Mouse (Mus musculus): ENCODE results near the gene Urah.

Gene Urah

DNA sequence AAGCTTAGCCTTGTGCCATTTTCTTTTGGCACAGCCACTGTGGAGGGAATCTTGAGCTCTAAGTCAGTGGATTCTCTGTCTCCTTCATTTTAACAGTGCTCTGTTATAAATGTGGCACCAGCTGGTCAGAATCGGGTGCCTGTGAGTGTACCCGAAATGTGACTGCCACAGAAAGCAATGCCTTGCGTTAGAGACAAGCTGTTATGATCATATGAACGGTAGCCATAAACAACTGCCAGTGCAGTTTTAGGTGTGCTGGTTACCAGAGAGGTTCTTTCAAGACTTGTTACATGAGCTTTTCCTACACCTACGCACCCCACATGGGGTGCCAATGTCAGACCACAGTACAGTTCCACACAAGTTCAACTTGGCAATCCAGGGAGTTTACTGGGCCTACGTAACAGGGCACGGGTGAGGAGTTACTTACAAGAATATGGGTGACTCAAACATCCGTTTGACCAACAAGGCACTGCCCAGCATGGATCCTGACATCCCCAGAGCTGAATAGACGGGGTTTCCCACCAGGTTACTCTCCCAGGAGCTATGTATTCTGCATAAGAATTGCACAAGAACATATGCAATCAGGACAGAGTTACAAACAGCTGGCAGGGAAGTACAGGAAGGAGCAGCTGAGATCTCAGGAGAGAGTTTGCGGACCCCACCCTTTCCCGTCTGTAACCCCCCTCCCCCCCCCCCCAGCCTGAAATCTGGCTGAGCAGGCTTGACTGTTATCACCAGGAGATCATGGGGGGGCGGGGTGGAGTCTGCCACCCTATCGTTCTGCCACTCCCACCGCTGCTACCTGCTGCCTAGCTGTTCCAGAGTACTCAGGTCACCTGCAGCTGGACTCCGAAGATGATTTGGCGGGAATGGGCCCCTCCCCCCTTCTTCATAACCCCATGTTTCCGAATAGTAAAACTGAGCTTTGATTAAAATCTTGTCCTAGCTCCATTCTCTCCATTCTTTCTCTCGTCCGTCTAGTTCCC is 6.2 kb downstream of the Urah start:
- no peak for DNase-seq

DNA sequence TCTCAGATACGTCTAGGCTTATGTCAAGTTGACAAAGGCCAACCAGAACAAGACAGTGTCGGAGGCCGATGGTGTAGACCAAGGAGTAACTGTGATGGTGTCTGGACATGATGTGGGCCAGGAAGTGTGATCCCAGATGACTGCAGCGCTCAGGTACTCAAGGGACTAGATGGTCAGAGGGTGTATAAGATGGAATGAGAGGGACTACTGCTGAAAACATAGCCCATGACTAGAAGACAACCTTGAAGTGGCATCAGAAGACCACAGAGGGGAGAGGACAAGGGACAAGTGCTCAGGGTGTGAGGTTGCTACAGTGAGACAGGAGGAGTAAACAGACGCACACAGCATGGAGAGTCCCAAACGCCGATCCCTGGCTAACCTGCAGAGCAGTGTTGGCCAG is 9.0 kb downstream of the Urah start:
- DNase-seq: no peak

- DNase-seq: peak; percentile 91
Measured at GRCm38 (mm10) chr7:140844905-140845665, 10.3 kb downstream of the Urah start, which contains the start of gene Scgb1c1. Scgb1c1 (plus strand) TSS chr7:140845547.

- DNase-seq: no peak
Measured at GRCm38 (mm10) chr7:140845683-140846082, 10.9 kb downstream of the Urah start.

- DNase-seq: no peak
Measured at GRCm38 (mm10) chr7:140846676-140847075, 11.9 kb downstream of the Urah start.

DNA sequence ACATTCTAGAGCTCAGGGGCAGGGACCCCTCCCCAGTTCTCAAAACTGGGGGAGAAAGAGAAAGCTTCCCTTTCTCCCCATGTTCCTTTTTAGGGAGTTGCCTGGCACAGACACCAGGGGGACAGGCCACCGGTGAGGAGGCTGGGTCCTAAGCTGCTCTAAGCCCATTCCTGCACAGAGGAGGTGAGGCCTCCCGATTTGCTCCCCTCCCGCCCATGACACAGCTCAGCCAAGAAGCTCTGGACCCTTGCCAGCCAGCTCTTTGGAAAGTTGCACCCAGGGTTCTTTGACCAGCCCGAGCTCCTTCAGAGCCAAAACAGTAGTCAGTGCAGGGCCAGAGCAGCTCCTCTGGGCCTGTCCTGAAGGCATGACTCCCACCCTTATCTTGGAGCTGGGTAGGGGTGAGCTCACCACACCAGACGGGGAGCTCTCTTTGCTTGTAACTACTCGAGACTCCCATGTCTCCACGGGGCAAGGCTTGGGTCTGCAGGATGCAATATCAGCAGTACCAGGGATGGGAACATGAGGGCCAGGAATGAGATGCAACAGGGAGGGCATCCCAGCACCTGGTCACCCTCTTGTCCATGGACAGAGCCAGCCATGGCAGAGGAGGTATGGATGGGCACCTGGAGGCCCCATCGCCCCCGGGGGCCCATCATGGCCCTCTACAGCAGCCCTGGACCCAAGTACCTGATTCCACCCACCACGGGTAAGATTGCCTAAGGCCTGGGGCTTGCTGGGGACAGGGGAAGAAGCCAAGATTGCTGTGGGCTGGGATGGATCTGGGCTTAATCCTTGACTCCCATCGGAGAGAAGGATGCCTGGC is 13.2 kb downstream of the Urah start, which contains the start of gene Odf3:
TSS of gene Odf3 (plus strand) at position 51 of the 826 bp plus-strand sequence.
- no peak for DNase-seq

- DNase-seq: no peak
Measured at GRCm38 (mm10) chr7:140848591-140848990, 13.8 kb downstream of the Urah start.

DNA sequence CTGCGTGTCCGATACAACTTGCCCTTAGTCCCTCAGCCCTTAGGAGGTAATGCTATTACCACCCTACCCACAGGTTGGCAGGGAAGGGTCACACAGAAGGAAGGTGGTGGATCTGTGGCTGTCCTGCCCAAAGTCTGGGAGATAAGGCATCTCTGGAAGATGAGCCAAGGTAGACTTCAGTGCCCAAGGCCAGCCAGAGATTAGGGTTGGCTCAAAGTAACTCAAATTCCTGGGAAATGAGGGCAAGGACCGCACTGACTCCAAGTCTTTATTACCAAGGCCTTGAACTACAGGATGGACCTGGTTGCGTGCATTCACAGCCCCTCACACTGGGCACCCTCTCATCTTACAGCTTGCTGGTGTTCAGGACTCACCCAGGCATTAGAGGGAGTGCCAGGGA is 17.1 kb downstream of the Urah start:
- no peak for DNase-seq

DNA sequence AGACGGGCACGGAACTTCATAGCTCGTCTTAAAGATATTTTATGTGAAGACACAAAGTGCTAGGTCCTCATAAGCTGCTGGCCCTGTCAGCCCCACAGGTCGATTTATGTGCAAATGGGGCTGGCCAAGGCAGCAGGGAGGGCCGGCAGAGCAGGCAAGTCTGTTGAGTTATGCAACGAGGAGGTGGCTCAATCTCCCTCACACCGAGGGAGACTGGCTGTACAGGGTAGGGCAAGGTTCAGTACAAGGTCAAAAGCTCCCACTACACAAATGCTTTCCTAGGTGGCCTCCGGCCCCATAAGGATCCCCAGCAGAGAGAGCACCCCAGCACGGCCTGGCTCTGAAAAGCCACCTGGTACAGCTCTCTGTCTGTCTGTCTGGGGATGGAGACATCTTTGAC is 18.6 kb downstream of the Urah start:
- no peak for DNase-seq

DNA sequence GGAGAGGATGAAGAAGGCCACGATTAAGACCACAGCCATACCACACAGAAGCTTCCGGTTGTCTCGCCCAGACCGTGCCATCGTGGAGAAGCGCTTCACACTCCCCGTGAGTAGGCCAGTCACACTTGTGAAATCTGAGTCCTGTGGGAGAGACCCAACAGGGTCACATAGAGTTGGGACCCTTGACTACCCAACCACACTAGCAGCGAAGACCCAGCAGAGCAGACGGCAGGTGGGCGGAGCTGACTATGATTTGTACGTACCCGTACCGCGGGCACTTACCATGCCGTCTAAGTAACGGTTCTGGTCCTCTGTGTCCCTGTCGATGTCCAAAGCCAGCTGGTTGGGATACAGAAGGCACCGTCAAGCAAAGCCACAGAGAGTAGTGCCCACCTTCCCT is 19.7 kb downstream of the Urah start:
- no peak for DNase-seq

GRCm38 (mm10) chr7:140855181-140855580 is 20.4 kb downstream of the Urah start:
- DNase-seq: no peak

DNA sequence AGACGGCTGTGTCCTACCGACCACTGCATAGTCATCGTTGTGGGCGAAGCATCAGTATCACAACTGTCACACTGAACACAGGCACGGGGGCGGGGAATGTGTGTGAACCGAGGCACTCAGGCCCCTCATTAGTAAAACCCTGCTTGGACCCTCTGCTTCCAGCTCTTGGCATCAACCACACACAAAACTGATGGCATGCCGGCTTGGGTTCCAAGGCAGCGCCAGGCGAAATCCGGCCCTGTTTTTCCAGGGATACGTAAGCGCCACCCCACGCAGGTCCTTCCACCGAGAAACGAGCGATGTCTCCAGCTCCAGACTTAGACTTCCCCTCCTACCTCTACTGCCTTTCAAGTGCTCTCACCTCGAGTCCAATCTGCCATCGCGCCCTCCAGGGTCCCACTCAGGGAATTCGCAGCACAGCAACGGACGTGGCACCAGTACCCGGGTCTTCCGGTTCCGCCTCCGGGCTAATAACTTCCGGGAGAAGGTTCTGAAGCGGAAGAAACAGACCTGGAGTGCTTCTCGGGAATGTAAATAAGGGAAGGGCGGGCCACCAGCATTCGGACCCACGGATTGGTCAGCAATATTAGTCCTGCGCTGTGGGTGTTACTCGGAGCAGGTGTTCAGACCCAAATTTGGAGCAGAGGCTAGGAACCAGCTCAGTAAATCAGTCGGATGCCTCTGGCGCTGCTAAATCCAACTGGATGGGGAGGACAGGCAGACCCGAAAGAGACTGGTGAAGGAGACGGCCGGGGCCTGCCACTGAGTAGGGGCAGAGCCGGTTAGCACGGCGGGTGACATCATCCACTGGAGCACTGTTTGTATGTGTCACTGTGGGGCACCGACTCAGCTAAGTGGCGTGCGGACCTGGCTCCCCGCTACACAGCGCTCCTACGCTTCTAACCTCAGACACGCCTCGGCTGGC is 21.3 kb downstream of the Urah start, which contains the start of gene Gm45785:
TSS of gene Gm45785 (minus strand) at position 472 of the 925 bp plus-strand sequence.
- peak; percentile 94 for DNase-seq

- peak; percentile 86 for DNase-seq
Measured at GRCm38 (mm10) chr7:140856785-140857549, 22.1 kb downstream of the Urah start, which contains the start of gene Ric8a. Ric8a (plus strand) TSS chr7:140856957.

DNA sequence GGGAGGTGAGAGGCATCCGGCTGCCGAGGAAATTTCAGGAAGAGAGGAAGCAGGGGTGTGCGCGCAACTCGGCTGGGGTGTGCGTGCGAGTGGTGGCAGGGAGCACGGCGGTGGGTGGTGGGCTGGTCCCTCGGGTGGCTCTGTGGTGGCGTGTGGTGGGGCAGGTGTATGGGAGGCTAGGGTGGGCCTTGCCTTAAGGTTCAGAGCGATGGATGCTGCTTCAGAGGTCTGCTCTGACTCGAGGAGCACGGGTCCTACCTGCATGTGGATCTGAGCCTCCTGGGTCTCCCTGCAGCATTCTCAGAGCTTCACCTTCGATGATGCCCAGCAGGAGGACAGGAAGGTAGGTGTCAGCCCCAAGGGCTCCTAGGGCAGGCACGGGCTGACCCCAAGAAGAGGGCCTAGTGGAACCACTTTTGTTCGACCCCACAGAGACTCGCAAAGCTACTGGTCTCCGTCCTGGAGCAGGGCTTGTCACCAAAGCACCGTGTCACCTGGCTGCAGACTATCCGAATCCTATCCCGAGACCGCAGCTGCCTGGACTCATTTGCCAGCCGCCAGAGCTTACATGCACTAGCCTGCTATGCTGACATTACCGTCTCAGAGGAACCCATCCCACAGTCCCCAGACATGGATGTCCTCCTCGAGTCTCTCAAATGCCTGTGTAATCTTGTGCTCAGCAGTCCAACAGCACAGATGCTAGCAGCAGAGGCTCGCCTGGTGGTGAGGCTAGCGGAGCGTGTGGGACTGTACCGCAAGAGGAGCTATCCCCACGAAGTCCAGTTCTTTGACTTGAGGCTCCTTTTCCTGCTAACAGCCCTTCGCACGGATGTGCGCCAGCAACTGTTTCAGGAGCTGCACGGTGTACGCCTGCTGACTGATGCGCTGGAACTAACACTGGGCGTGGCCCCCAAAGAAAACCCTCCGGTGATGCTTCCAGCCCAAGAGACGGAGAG is 23.0 kb downstream of the Urah start, which contains the start of gene Bet1l:
TSS of gene Bet1l (minus strand) at position 28 of the 956 bp plus-strand sequence.
- DNase-seq: peak; percentile 22

DNA sequence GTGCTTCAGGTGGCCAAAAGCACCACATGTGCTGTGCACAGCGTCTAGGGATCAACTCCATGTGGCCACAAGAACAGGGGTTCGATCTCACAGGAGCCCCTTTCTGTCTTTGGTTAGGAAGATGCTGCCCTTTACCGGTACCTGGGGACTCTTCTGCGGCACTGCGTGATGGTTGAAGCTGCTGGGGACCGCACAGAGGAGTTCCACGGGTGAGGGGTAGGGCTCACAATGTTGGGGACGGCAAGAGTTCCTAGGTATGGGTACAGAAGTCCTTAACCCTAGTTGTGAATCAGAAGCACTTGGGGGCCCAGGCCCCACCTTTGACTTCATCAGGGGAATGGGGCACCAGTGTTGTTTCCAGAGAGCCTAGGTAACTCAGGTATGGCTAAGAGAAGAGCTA is 23.9 kb downstream of the Urah start:
- no peak for DNase-seq

- no peak for DNase-seq
Measured at GRCm38 (mm10) chr7:140859997-140860396, 25.2 kb downstream of the Urah start.

GRCm38 (mm10) chr7:140860728-140861127 is 25.9 kb downstream of the Urah start:
- no peak for DNase-seq

- DNase-seq: no peak
Measured at GRCm38 (mm10) chr7:140864761-140865160, 29.9 kb downstream of the Urah start.

DNA sequence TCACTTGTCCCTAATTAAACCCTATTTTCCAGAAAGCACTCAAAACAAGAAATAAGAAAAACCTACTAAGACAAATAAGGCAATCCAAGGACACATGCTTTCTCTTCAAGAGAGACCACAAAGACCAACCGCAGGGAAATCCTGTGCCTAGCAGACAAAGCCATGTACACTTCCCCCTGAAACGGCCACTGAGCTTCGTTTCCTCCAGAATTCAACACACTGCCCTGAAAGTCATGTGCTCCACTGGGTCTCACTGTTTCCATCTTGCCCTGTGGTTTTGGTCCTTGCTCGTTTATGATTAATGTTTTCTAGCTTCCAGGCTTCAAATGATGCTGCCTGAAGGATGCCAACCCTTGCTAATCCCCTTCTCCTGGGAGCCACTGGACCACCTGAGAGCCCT is 39.4 kb downstream of the Urah start:
- no peak for DNase-seq
